Mouse (Mus musculus) T-helper 17 cell (primary cell): ENCODE measurements around the gene Vmn2r105.

Source experiments
- in situ Hi-C, 2 experiments: fragments of 300-600 bp; cut with MboI, MseI; formaldehyde crosslinking; loops; 1 replicate in 1 of 2; 2 replicates in 1 of 2; pipeline ENCODE4 v1.15.1; 2025; ENCODE audit warnings: high pct_unique_total_duplicates in 2 of 2

The Vmn2r105 gene

GRCm38 (mm10) chr17:20234952-20235351, at the start of gene Vmn2r105:
Gene Vmn2r105 (minus strand): TSS chr17:20235052.
- in situ Hi-C loops = no loop called here

GRCm38 (mm10) chr17:20255522-20255921, 20.7 kb upstream of the Vmn2r105 start:
- in situ Hi-C loops = no loop called here

GRCm38 (mm10) chr17:20182997-20183396, 51.9 kb downstream of the Vmn2r105 start, which contains the start of gene Fpr-rs6:
Gene Fpr-rs6 (minus strand): TSS chr17:20183097.
- in situ Hi-C loops = no loop called here
